ENCODE assay signal across 29 mouse cellular contexts in the genomic region with DNA sequence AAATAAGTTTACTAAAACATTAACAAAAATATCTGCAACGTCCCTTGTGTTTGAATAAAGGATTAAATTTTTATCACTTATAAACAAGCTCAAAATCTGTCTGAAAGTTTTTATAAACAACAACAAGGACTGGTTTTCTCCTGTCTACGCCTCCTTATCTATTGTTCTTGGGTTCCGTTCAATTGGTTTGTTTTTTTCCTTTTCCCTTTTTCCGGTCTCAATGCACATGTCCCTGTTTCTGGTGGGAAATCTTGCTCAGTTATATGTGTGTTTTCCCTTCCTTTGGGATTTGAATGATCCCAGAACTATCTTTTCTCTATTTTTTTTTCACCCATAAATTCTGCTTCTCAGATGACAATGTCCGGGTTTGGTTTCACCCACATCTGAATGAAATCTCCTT. TPM values are rescaled to one million over a fixed set of nuclear protein-coding genes. Genes with fewer than 3 reads are reported as not detected.
A peak's percentile ranks its signal among the peaks of the same experiment; 100 is the strongest.
DNase-seq lines count a peak whose midpoint lies in the region; ATAC-seq and TF ChIP-seq lines count a peak whose summit lies in the region.
"Had no signal": no experiment of that assay in that cellular context is flagged by ENCODE, and none has a peak within 500 bp of the region (broad histone marks: within the 10 kb centered on the region; RNA-seq: fewer than 3 reads in every experiment).

No protein-coding gene starts in this region.

- H3K27me3 ChIP-seq in kidney, adult 2 months (replicated peaks; ENCODE audit: control insufficient read depth, insufficient read depth, low read length) = no peaks in the 10 kb centered on the region
- no peaks in the 10 kb centered on the region for H3K27me3 ChIP-seq in kidney, embryonic 16.5 days (ENCODE audit: insufficient read depth, low read length)
- no peaks in the 10 kb centered on the region for H3K27me3 ChIP-seq in midbrain, embryonic 14.5 days (ENCODE audit: control insufficient read depth, insufficient read depth, low read length)
- H3K27me3 ChIP-seq: embryonic facial prominence, embryonic 13.5 days; forebrain, embryonic 12.5 days; forebrain, embryonic 15.5 days had no signal

- peaks cover 10% of the 10 kb centered on the region for H3K4me1 ChIP-seq in kidney, adult 2 months (ENCODE audit: control insufficient read depth, insufficient read depth, low read length)
- no peaks in the 10 kb centered on the region for H3K4me1 ChIP-seq in kidney, embryonic 16.5 days (ENCODE audit: insufficient read depth, low read length)
- H3K4me1 ChIP-seq in brown adipose tissue, adult 24 weeks (ENCODE audit: control insufficient read depth, insufficient read depth, insufficient read length, low read length) = peaks cover 4% of the 10 kb centered on the region
- no peaks in the 10 kb centered on the region for H3K4me1 ChIP-seq in midbrain, embryonic 14.5 days (ENCODE audit: control insufficient read depth, insufficient read depth, low read length)
- H3K4me1 ChIP-seq: embryonic facial prominence, embryonic 10.5 days; embryonic facial prominence, embryonic 13.5 days; forebrain, embryonic 12.5 days; forebrain, embryonic 15.5 days had no signal

- no peaks in the 10 kb centered on the region for H3K9me3 ChIP-seq in kidney, embryonic 16.5 days (ENCODE audit: low read length)
- H3K9me3 ChIP-seq in midbrain, embryonic 14.5 days (ENCODE audit: control insufficient read depth, low read length) = no peaks in the 10 kb centered on the region
- H3K9me3 ChIP-seq: embryonic facial prominence, embryonic 10.5 days; embryonic facial prominence, embryonic 13.5 days; forebrain, embryonic 12.5 days; forebrain, embryonic 15.5 days had no signal

- TF ChIP-seq POLR2A in kidney, adult 2 months (IDR thresholded peaks at IDR 0.05; ENCODE audit: low read depth, low read length) = no peak

- peak; percentile 55 for DNase-seq in heart, adult 8-10 months (ENCODE audit: low spot score)
- no peak for DNase-seq in heart, postnatal 4 days
- peak; percentile 25 for DNase-seq in kidney, adult 2 months
- DNase-seq in midbrain, embryonic 14.5 days = no peak
- DNase-seq: adrenal gland, adult 2 months; adrenal gland, postnatal 14 days; cerebellum, adult 11-12 months; cerebellum, adult 8-10 months; cerebellum, postnatal 10 days; cerebellum, postnatal 36 days; embryo, embryonic 11 days; gastrocnemius, postnatal 14 days; heart, adult 11 months; heart, postnatal 36 days had no signal

- no peak overlapping the region for H3K27ac ChIP-seq in kidney, adult 2 months (ENCODE audit: insufficient read depth, low read depth, low read length)
- no peak overlapping the region for H3K27ac ChIP-seq in kidney, embryonic 16.5 days (ENCODE audit: low read length)
- H3K27ac ChIP-seq in brown adipose tissue, adult 24 weeks (replicated peaks; ENCODE audit: low read depth, low read length) = peak overlapping the region; percentile 51; the same call in 1 of the 2 replicates
- no peak overlapping the region for H3K27ac ChIP-seq in midbrain, embryonic 14.5 days (replicated peaks; ENCODE audit: low read depth, low read length)
- H3K27ac ChIP-seq: embryonic facial prominence, embryonic 10.5 days; embryonic facial prominence, embryonic 13.5 days; forebrain, embryonic 12.5 days; forebrain, embryonic 15.5 days; hindbrain, embryonic 14.5 days; hindbrain, postnatal 0 days had no signal

- 59% methylated on average over 5 of the region's 5 CpGs for WGBS in kidney, adult 2 months
- 57% methylated on average over 5 of the region's 5 CpGs for WGBS in kidney, embryonic 16.5 days
- 89% methylated on average over 5 of the region's 5 CpGs for WGBS in midbrain, embryonic 14.5 days

- TF ChIP-seq CTCF in kidney, adult 2 months (conservative IDR thresholded peaks at IDR 0.05; ENCODE audit: insufficient read depth, insufficient read length, low read depth, low read length) = no peak

- H3K4me2 ChIP-seq in kidney, embryonic 16.5 days (replicated peaks; ENCODE audit: low read depth, low read length) = no peak overlapping the region
- H3K4me2 ChIP-seq in midbrain, embryonic 14.5 days (ENCODE audit: low read length) = no peak overlapping the region
- H3K4me2 ChIP-seq: embryonic facial prominence, embryonic 13.5 days; forebrain, embryonic 12.5 days; forebrain, embryonic 15.5 days; heart, embryonic 11.5 days; hindbrain, embryonic 14.5 days had no signal

- H3K4me3 ChIP-seq in kidney, adult 2 months (ENCODE audit: insufficient read depth, low read depth, low read length) = no peak overlapping the region
- no peak overlapping the region for H3K4me3 ChIP-seq in kidney, embryonic 16.5 days (ENCODE audit: low read length)
- no peak overlapping the region for H3K4me3 ChIP-seq in brown adipose tissue, adult 24 weeks (ENCODE audit: insufficient read depth, low read depth, low read length)
- H3K4me3 ChIP-seq in midbrain, embryonic 14.5 days (replicated peaks; ENCODE audit: low read depth, low read length) = no peak overlapping the region
- H3K4me3 ChIP-seq: embryonic facial prominence, embryonic 10.5 days; embryonic facial prominence, embryonic 13.5 days; erythroblast, embryonic 14.5 days; forebrain, embryonic 12.5 days; forebrain, embryonic 15.5 days had no signal

- no peak for ATAC-seq in kidney, embryonic 16.5 days (ENCODE audit: low FRiP score, low TSS enrichment)
- ATAC-seq in midbrain, embryonic 14.5 days (ENCODE audit: low FRiP score, low TSS enrichment) = no peak
- ATAC-seq: CD4-positive, CD25-positive, alpha-beta regulatory T cell, adult 4 months; forebrain, embryonic 15.5 days; hindbrain, postnatal 0 days; inflammation-experienced regulatory T-cells, adult 6 months; intestine, embryonic 16.5 days had no signal

- no peak overlapping the region for H3K9ac ChIP-seq in kidney, embryonic 16.5 days (replicated peaks; ENCODE audit: low read length)
- H3K9ac ChIP-seq in midbrain, embryonic 14.5 days (replicated peaks; ENCODE audit: low read length) = no peak overlapping the region
- H3K9ac ChIP-seq: embryonic facial prominence, embryonic 13.5 days; forebrain, embryonic 12.5 days; forebrain, embryonic 15.5 days; hindbrain, embryonic 14.5 days had no signal

- no peaks in the 10 kb centered on the region for H3K36me3 ChIP-seq in kidney, adult 2 months (ENCODE audit: control insufficient read depth, insufficient read depth, low read length)
- no peaks in the 10 kb centered on the region for H3K36me3 ChIP-seq in kidney, embryonic 16.5 days (ENCODE audit: insufficient read depth, low read length)
- H3K36me3 ChIP-seq in midbrain, embryonic 14.5 days (ENCODE audit: control insufficient read depth, insufficient read depth, low read length) = no peaks in the 10 kb centered on the region
- H3K36me3 ChIP-seq: embryonic facial prominence, embryonic 10.5 days; embryonic facial prominence, embryonic 13.5 days; forebrain, embryonic 12.5 days; forebrain, embryonic 15.5 days had no signal

RNA-seq across cellular contexts. Expression of a gene that starts 25.7 kb away (rescaled TPM):
- 1,000 to 10,000 TPM; 3,276 to 3,540 (median 3,455) TPM for total RNA-seq in heart, adult 8-10 months (2022)
- 1,000 to 10,000 TPM; 1,364 to 1,397 TPM for total RNA-seq in heart, postnatal 4 days (2021)
- polyA plus RNA-seq in kidney, adult 2 months (2012; rRNA removed) = 2,043 and 2,340 TPM in 2 replicates
- 945 and 1,022 TPM in 2 replicates for polyA plus RNA-seq in kidney, embryonic 16.5 days (2015; fragmentation: Nextera tagmentation; extraction: Ambion mirVana)
- polyA plus RNA-seq in brown adipose tissue, adult 24 weeks (2012; ENCODE audit: insufficient read depth, insufficient read length, missing spikeins) = 1,125 and 1,392 TPM in 2 replicates
- polyA plus RNA-seq in midbrain, embryonic 14.5 days (2014; fragmentation: Nextera tagmentation; extraction: Ambion mirVana) = 486 and 524 TPM in 2 replicates
- total RNA-seq: MEL had no signal
- polyA plus RNA-seq: erythroblast, embryonic 14.5 days had no signal

RNA-seq across cellular contexts. Expression of a gene that starts 38.0 kb away (rescaled TPM):
- total RNA-seq in heart, adult 8-10 months (2022) = 10 to 100 TPM; 16.2 to 25.0 (median 18.3) TPM
- 10 to 100 TPM; 20.7 to 21.7 TPM for total RNA-seq in heart, postnatal 4 days (2021)
- 9.4 TPM in 2 replicates for polyA plus RNA-seq in kidney, adult 2 months (2012; rRNA removed)
- 25.2 and 29.4 TPM in 2 replicates for polyA plus RNA-seq in kidney, embryonic 16.5 days (2015; fragmentation: Nextera tagmentation; extraction: Ambion mirVana)
- 11.2 and 17.3 TPM in 2 replicates for polyA plus RNA-seq in brown adipose tissue, adult 24 weeks (2012; ENCODE audit: insufficient read depth, insufficient read length, missing spikeins)
- polyA plus RNA-seq in midbrain, embryonic 14.5 days (2014; fragmentation: Nextera tagmentation; extraction: Ambion mirVana) = 10.7 and 13.6 TPM in 2 replicates
- total RNA-seq: MEL had no signal
- polyA plus RNA-seq: C2C12; CD4-positive, CD25-positive, alpha-beta regulatory T cell, adult 4 months; erythroblast, embryonic 14.5 days had no signal

Comparison
In these comparisons a context has a peak if more than half of its experiments do, and no peak if none do; other contexts are left out.
1. DNase-seq: peak in heart, adult 8-10 months (single experiment) and kidney, adult 2 months (single experiment); none in heart, postnatal 4 days (single experiment) and midbrain, embryonic 14.5 days (single experiment).